Mouse (Mus musculus) stomach, postnatal 0 days (tissue): ENCODE measurements around the gene Mmrn2. TPM values are rescaled to one million over a fixed set of nuclear protein-coding genes. Genes with fewer than 3 reads are reported as not detected.

ENCODE experiments used
- ATAC-seq: fragments of 200-750 bp; cut with Nextera tagmentation; 2 replicates; pipeline ENCODE4 v1.8.0; 2017; ENCODE audit not compliant: low FRiP score, low TSS enrichment
- DNase-seq: peaks from one replicate; pipeline ENCODE4 v3.0.0-alpha.2; 2016; ENCODE audit warnings: low spot score
- H3K27ac ChIP-seq: fragments of 300-500 bp; sonication (generic); replicated peaks from 2 replicates; pipeline ENCODE4 v1.5.1; 2014; ENCODE audit warnings: mild to moderate bottlenecking, control low read depth
- H3K27me3 ChIP-seq: fragments of 300-500 bp; sonication (generic); 2 replicates; pipeline ENCODE4 v1.6.1; 2014; ENCODE audit warnings: low read length; ENCODE audit not compliant: control insufficient read depth, insufficient read depth
- H3K36me3 ChIP-seq: fragments of 300-500 bp; sonication (generic); 2 replicates; pipeline ENCODE4 v1.6.1; 2014; ENCODE audit warnings: low read length, mixed read lengths; ENCODE audit not compliant: control insufficient read depth, insufficient read depth
- H3K4me1 ChIP-seq: fragments of 300-500 bp; sonication (generic); replicated peaks from 2 replicates; pipeline ENCODE4 v1.6.1; 2014; ENCODE audit warnings: antibody characterized with exemption; ENCODE audit not compliant: control insufficient read depth, insufficient read depth
- H3K4me2 ChIP-seq: fragments of 300-500 bp; sonication (generic); replicated peaks from 2 replicates; pipeline ENCODE4 v1.6.1; 2014; ENCODE audit warnings: low read depth, mild to moderate bottlenecking, control low read depth, moderate library complexity
- H3K4me3 ChIP-seq: fragments of 300-500 bp; sonication (generic); 2 replicates; pipeline ENCODE4 v1.5.1; 2014; ENCODE audit warnings: low read depth, low read length, control low read depth
- H3K9ac ChIP-seq: fragments of 300-500 bp; sonication (generic); 2 replicates; pipeline ENCODE4 v1.6.1; 2014; ENCODE audit warnings: mild to moderate bottlenecking, low read length, control low read depth, mixed read lengths
- H3K9me3 ChIP-seq: fragments of 300-500 bp; sonication (generic); 2 replicates; pipeline ENCODE4 v1.6.1; 2016; ENCODE audit warnings: low read length; ENCODE audit not compliant: control insufficient read depth
- CTCF ChIP-seq: IDR thresholded peaks from 2 replicates; pipeline ENCODE4 v1.5.1; 2016; ENCODE audit warnings: antibody characterized with exemption, low read depth, mild to moderate bottlenecking, moderate library complexity
- EP300 ChIP-seq: optimal IDR thresholded peaks from 2 replicates; pipeline ENCODE3; 2016; ENCODE audit warnings: antibody characterized with exemption
- WGBS: fragments of 180-500 bp; shearing (Covaris S2); extraction: QIAGEN DNeasy Blood & Tissue Kit; methylation state at CpG from one replicate; pipeline ENCODE4 v1.1.7; 2014; 5-methylcytosine and 5-hydroxymethylcytosine counted together
- polyA plus RNA-seq: library from polyadenylated mRNA; unstranded; fragments of >200 nt; fragmentation: Nextera tagmentation; extraction: Ambion mirVana; gene quantifications from 2 replicates; pipeline ENCODE4 v1.2.1, GENCODE M21; 2015

The Mmrn2 gene
- polyA plus RNA-seq, 1 experiment from 2014 or later, result 4.1 TPM

GRCm38 (mm10) chr14:34377121-34377520 lies 1.9 kb downstream of the Mmrn2 start:
- H3K4me1 ChIP-seq, result no peaks in the 10 kb centered on the region
- 77% methylated on average over 4 of the region's 4 CpGs for WGBS
- no peak overlapping the region for H3K4me3 ChIP-seq
- H3K9ac ChIP-seq, result no peak overlapping the region
- peak overlapping the region; percentile 25; the same call in 1 of the 2 replicates for H3K4me2 ChIP-seq
- DNase-seq (no peak), ATAC-seq (no peak)
- no peak overlapping the region for H3K27ac ChIP-seq
- no peaks in the 10 kb centered on the region for H3K9me3 ChIP-seq
- TF ChIP-seq CTCF, result no peak
- no peak for TF ChIP-seq EP300
- H3K27me3 ChIP-seq, result no peaks in the 10 kb centered on the region
- no peaks in the 10 kb centered on the region for H3K36me3 ChIP-seq

GRCm38 (mm10) chr14:34378560-34379331 lies 3.5 kb downstream of the Mmrn2 start:
- H3K4me1 ChIP-seq, result no peaks in the 10 kb centered on the region
- H3K27ac ChIP-seq, result peak overlapping the region; percentile 67
- no peaks in the 10 kb centered on the region for H3K27me3 ChIP-seq
- no peak for TF ChIP-seq EP300
- no peak for TF ChIP-seq CTCF
- 35% methylated on average over 11 of the region's 11 CpGs for WGBS
- H3K9ac ChIP-seq, result no peak overlapping the region
- no peak overlapping the region for H3K4me3 ChIP-seq
- no peaks in the 10 kb centered on the region for H3K9me3 ChIP-seq
- no peaks in the 10 kb centered on the region for H3K36me3 ChIP-seq
- ATAC-seq (peak; percentile 42; the same call in 1 of the 2 replicates), DNase-seq (no peak)
- no peak overlapping the region for H3K4me2 ChIP-seq

GRCm38 (mm10) chr14:34382921-34383704 lies 7.8 kb downstream of the Mmrn2 start:
- Histone ChIP-seq H3K9ac (no peak overlapping the region), H3K27ac (no peak overlapping the region), H3K4me1 (no peaks in the 10 kb centered on the region), H3K4me2 (no peak overlapping the region), H3K36me3 (no peaks in the 10 kb centered on the region), H3K27me3 (no peaks in the 10 kb centered on the region), H3K9me3 (no peaks in the 10 kb centered on the region), H3K4me3 (no peak overlapping the region)
- TF ChIP-seq EP300 (no peak), CTCF (no peak)
- no peak for DNase-seq
- no peak for ATAC-seq
- 90% methylated on average over 8 of the region's 9 CpGs for WGBS

GRCm38 (mm10) chr14:34393295-34393694 lies 18.0 kb downstream of the Mmrn2 start:
- no peak for ATAC-seq
- 67% methylated on average over 4 of the region's 4 CpGs for WGBS
- no peaks in the 10 kb centered on the region for H3K9me3 ChIP-seq
- TF ChIP-seq EP300 (no peak), CTCF (no peak)
- no peak for DNase-seq
- no peak overlapping the region for H3K4me2 ChIP-seq
- H3K27ac ChIP-seq, result no peak overlapping the region
- no peaks in the 10 kb centered on the region for H3K4me1 ChIP-seq
- H3K9ac ChIP-seq, result no peak overlapping the region
- no peak overlapping the region for H3K4me3 ChIP-seq
- H3K27me3 ChIP-seq, result no peaks in the 10 kb centered on the region
- no peaks in the 10 kb centered on the region for H3K36me3 ChIP-seq

GRCm38 (mm10) chr14:34397871-34398270 lies 22.6 kb downstream of the Mmrn2 start:
- H3K36me3 ChIP-seq, result peaks cover 4% of the 10 kb centered on the region; the same call in 1 of the 2 replicates

More at GRCm38 (mm10) chr14:34397871-34398270, 22.6 kb downstream of the Mmrn2 start:
- no peaks in the 10 kb centered on the region for H3K4me1 ChIP-seq
- no peaks in the 10 kb centered on the region for H3K9me3 ChIP-seq
- ATAC-seq (no peak), DNase-seq (peak; percentile 12)
- H3K9ac ChIP-seq, result no peak overlapping the region
- WGBS, result 89% methylated on average over 5 of the region's 5 CpGs
- no peak for TF ChIP-seq CTCF
- no peak for TF ChIP-seq EP300
- no peaks in the 10 kb centered on the region for H3K27me3 ChIP-seq
- H3K27ac ChIP-seq, result no peak overlapping the region
- no peak overlapping the region for H3K4me3 ChIP-seq
- H3K4me2 ChIP-seq, result no peak overlapping the region
